Mouse (Mus musculus): ENCODE data around the gene Il15.

DNA sequence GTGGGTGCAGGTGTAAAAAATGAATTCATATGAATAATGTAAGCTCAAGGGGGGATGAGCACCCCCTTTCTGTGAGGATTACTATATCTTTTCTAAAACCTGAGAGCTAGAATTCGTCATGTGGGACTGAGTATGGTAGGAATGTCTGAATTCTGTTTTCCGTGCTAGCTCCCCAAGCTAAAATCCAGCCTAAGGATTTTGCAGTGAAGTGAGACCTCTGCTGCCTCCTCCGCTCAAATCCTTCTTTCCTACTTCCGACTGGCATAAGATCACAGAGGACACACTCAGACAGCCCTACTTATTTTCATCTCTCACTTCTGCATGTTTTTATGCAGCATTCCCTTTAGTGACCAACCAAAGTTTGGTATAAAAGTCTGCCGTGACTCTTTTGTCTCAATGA lies 121.0 kb downstream of the Il15 start:
- TF ChIP-seq POLR2A (IDR thresholded peaks at IDR 0.05; ENCODE audit: borderline replicate concordance, extremely low read depth, insufficient read depth, insufficient read length, poor library complexity, severe bottlenecking) (no peak), CTCF (IDR thresholded peaks at IDR 0.05; ENCODE audit: borderline replicate concordance, extremely low read depth, insufficient read depth, insufficient read length) (no peak)
